Mouse (Mus musculus): ENCODE results near the gene Epb41. TPM values are rescaled to one million over a fixed set of nuclear protein-coding genes. Genes with fewer than 3 reads are reported as not detected.

Epb41 gene
- polyA plus RNA-seq, 1 experiment from 2014 or later: 123 TPM

DNA sequence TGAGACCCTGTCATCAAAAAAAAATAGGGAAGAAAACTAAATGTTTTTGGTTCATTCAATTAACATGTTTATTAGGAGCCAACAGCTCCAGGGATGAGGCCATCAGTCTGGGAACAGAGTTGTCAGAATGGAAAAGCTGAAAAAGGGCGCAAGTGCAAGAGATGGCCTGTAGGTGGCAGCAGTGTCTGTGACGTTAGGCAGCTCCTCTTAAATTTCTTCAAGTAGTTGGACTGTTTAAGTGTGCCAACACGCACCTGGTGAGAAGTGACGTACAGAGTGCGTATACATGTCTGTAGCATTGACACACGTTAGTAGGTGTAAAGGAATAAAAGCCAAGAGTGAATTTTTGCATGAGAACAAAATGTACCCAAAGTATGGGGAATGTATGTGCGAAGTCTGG lies 13.8 kb upstream of the Epb41 start:
- WGBS: 26% methylated on average over 7 of the region's 7 CpGs

DNA sequence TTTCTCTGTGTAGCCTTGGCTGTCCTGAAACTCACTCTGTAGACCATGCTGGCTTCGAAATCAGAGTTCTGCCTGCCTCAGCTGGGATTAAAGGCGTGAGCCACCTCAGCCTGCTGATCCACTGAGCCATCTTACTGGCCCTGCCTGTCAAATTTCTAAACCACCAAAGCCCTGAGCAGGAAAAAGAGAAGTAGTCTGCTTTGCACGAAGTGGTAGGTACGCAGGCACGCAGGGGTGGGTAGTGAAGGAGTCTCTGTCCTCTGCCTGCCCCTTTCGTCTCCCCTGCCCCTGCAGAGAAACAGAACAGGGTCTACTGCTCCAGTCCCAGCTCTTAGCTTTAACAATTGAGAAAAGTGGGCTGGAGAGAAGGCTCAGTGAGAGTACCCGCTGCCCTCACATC lies 10.0 kb upstream of the Epb41 start:
- DNase-seq (ENCODE audit: low spot score): no peak
- H3K27me3 ChIP-seq (ENCODE audit: low read depth, poor library complexity, severe bottlenecking): peaks cover 10% of the 10 kb centered on the region
- peaks cover 12% of the 10 kb centered on the region for H3K4me1 ChIP-seq
- H3K36me3 ChIP-seq: no peaks in the 10 kb centered on the region
- H3K4me3 ChIP-seq: no peak overlapping the region
- 88% methylated on average over 7 of the region's 7 CpGs for WGBS
- no peaks in the 10 kb centered on the region for H3K9me3 ChIP-seq (replicated peaks)
- H3K27ac ChIP-seq (replicated peaks): no peak overlapping the region

More for the DNA sequence above, 13.8 kb upstream of the Epb41 start:
- peaks cover 5% of the 10 kb centered on the region for H3K4me1 ChIP-seq
- H3K27ac ChIP-seq (replicated peaks): no peak overlapping the region
- H3K9me3 ChIP-seq (replicated peaks): no peaks in the 10 kb centered on the region
- no peaks in the 10 kb centered on the region for H3K36me3 ChIP-seq
- no peak overlapping the region for H3K4me3 ChIP-seq
- DNase-seq (ENCODE audit: low spot score): peak; percentile 59
- no peaks in the 10 kb centered on the region for H3K27me3 ChIP-seq (ENCODE audit: low read depth, poor library complexity, severe bottlenecking)

DNA sequence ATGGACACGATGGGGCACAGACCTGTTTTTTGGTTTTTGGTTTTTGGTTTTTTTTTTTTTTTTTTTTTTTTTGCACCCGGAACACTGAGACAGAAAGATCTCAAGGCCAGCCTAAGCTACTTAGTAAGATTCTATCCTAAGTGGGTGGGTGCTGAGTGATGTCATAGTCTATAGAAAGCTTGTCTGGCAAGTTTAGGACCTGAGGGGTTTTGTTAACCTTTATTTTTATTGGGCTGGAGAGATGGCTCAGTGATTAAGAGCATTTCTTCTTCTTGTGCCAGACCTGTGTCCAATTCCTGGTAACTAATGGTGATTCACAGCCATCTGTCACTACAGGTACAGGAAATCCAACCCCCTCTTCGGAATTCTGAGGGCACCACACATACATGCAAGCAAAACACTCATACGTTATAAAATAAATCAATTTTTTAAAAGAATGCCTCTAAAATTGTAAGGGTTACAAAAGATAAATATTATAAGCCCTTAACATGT lies 5.4 kb upstream of the Epb41 start:
- Histone ChIP-seq H3K4me1 (peaks cover 49% of the 10 kb centered on the region), H3K9me3 (replicated peaks) (no peaks in the 10 kb centered on the region), H3K27me3 (ENCODE audit: low read depth, poor library complexity, severe bottlenecking) (peaks cover 49% of the 10 kb centered on the region), H3K4me3 (no peak overlapping the region), H3K27ac (replicated peaks) (no peak overlapping the region), H3K36me3 (no peaks in the 10 kb centered on the region)
- WGBS: 69% methylated on average over 4 of the region's 4 CpGs
- DNase-seq (ENCODE audit: low spot score): no peak

DNA sequence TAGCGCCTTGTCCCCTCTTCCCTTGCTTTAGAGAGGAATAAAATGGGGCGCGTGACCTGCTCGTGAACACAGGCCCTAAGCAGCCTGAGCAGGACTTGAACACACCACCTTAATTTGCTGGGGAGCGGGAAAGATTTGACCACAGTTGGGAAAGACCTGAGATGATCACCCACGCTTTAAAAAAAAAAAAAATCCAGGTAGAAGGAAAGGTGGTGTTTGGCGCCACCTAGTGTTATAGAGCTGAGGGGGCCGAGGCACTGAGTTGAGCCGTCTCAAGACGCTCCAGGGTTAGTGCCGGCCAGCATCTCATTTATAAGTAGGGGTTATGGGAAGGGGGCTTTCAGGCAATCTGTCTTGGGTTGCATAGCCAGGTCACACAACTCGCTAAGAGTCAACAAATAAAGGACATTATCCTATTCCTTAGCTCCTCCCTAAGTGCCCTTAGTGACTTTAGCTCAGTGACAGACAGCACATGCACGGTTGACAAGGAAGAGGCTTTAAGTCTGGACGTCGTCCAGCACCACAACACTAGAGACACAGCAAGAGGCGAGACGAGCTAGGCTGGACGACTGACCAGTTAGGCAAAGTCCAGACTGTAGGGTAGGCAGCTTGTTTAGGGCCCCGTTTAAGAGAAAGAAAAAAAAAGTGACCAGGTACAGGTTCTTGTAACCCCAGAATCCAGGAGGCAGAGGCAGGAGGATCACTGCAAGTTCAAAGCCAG lies 4.6 kb upstream of the Epb41 start:
- Histone ChIP-seq H3K27ac (replicated peaks) (no peak overlapping the region), H3K4me1 (peaks cover 57% of the 10 kb centered on the region), H3K36me3 (no peaks in the 10 kb centered on the region), H3K27me3 (ENCODE audit: low read depth, poor library complexity, severe bottlenecking) (peaks cover 50% of the 10 kb centered on the region), H3K4me3 (no peak overlapping the region), H3K9me3 (replicated peaks) (no peaks in the 10 kb centered on the region)
- peak; percentile 75 for DNase-seq (ENCODE audit: low spot score)
- 18% methylated on average over 19 of the region's 19 CpGs for WGBS

DNA sequence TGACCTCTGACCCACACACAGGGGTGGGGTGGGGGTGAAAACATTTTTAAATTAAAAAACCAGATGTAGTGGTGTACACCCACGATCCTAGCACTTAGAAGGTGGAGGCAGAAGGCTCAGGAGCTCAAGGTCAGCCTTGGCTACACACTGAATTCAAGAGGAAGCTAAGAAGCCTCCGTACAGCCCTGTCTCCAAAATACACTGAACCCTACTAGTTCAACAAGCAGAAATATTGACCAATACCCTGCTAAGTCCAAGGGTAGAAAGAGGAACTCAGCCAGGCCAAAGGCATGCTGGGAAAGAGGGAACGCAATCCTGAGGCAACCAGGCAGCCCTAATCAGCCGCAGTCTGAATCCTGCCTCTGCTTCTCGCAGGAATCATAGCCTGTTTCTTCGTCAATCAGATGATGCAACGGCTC lies 3.2 kb upstream of the Epb41 start:
- Histone ChIP-seq H3K27me3 (ENCODE audit: low read depth, poor library complexity, severe bottlenecking) (peaks cover 64% of the 10 kb centered on the region), H3K4me1 (peaks cover 58% of the 10 kb centered on the region), H3K27ac (replicated peaks) (no peak overlapping the region), H3K9me3 (replicated peaks) (no peaks in the 10 kb centered on the region), H3K4me3 (no peak overlapping the region), H3K36me3 (no peaks in the 10 kb centered on the region)
- no peak for DNase-seq (ENCODE audit: low spot score)
- 63% methylated on average over 7 of the region's 7 CpGs for WGBS

DNA sequence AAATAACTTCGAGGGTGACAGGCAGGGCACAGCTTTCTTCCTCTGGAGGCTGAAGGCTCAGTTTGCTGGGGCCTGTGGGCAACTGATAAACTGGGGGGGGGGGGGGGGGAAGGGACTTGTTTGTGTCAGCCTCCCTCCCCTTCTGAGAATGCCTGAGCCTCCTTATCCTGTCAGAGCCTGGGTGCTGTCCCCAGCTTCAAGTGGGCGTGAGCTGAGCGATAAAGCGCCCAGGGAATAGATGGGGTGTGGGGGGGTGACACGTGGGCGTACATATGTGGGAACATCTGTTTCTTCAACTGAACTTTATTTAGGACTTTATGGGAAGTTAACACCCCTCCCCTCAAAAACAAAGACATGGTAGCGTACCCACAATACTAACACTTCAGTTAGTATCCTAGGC lies 2.3 kb upstream of the Epb41 start:
- H3K9me3 ChIP-seq (replicated peaks): no peaks in the 10 kb centered on the region
- no peak overlapping the region for H3K4me3 ChIP-seq
- H3K36me3 ChIP-seq: no peaks in the 10 kb centered on the region
- H3K27ac ChIP-seq (replicated peaks): no peak overlapping the region
- peaks cover 72% of the 10 kb centered on the region for H3K27me3 ChIP-seq (ENCODE audit: low read depth, poor library complexity, severe bottlenecking)
- 71% methylated on average over 7 of the region's 7 CpGs for WGBS
- DNase-seq (ENCODE audit: low spot score): no peak
- H3K4me1 ChIP-seq: peaks cover 63% of the 10 kb centered on the region

DNA sequence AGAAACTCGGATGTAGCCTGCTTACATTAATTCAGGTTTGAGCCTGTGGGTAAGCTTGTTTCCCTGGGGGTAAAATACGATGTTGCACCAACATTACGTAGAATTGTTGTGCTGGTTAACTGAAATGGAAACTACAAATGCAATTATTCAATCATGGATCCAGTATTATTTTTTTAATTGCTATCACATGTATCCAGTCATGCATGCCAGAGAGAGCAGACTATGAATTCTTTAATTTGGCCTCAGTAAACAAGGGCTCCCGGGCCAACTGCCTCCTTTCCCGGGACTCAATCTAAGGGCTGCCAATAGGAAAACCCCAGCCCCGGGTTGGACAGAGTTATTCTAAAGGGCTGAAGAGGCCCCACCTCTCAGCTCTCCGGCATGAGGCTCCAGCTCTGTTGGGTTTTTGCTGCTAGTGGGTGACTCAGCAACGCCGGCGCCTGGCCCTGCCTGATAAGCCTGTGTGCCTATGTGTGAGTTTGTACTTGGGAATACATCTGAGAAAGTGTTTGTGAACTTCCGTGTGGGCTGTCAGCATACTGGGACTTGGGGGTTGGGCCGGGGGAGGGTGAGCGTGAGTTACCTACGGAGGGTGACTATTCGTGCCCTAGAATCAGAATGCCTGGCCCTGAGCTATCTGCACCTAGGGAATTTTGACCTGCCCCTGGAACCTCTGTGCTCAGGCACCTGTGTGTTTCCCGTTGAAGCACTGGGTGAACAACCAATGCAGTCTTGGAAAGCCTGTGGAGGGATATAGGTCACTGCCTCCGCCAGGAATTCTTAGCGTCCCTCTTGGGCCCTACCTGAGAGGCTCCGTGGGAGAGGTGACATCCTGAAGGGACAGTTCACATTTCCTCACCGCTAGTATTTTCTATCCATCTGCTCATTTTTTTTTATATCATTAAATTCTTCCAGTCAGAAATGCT lies 1.6 kb upstream of the Epb41 start:
- Histone ChIP-seq H3K4me3 (peak overlapping the region; percentile 19; the same call in 1 of the 2 replicates), H3K9me3 (replicated peaks) (no peaks in the 10 kb centered on the region), H3K4me1 (peaks cover 63% of the 10 kb centered on the region), H3K36me3 (no peaks in the 10 kb centered on the region), H3K27me3 (ENCODE audit: low read depth, poor library complexity, severe bottlenecking) (peaks cover 79% of the 10 kb centered on the region), H3K27ac (replicated peaks) (no peak overlapping the region)
- DNase-seq (ENCODE audit: low spot score): peak; percentile 45
- WGBS: 25% methylated on average over 20 of the region's 20 CpGs

DNA sequence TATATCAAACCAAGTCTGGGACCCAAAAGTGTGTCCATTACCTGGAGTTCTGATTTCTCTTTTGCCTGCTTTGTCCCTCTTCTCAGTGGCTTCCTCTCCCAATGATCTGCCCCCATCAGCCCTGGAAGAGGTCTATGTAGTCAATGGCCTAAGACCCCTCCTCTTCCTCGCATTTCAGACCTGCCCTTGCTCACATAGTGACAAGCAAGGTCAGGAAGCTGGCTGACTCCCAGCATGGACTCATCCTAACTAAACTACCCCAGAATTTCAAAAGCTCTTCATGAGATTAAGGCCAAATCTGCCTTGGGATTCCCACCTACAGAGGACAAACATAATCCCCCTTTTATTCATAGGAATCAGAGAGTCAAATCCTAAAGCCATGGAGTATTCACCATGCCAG lies 675 bp upstream of the Epb41 start:
- Histone ChIP-seq H3K9me3 (replicated peaks) (no peaks in the 10 kb centered on the region), H3K4me1 (peaks cover 63% of the 10 kb centered on the region), H3K36me3 (no peaks in the 10 kb centered on the region), H3K27me3 (ENCODE audit: low read depth, poor library complexity, severe bottlenecking) (peaks cover 84% of the 10 kb centered on the region), H3K27ac (replicated peaks) (0 out of 2 replicates have a peak overlapping the region, but pooled peaks have one; percentile 52), H3K4me3 (peak overlapping the region; percentile 71)
- no peak for DNase-seq (ENCODE audit: low spot score)
- 23% methylated on average over 1 of the region's 1 CpGs for WGBS

DNA sequence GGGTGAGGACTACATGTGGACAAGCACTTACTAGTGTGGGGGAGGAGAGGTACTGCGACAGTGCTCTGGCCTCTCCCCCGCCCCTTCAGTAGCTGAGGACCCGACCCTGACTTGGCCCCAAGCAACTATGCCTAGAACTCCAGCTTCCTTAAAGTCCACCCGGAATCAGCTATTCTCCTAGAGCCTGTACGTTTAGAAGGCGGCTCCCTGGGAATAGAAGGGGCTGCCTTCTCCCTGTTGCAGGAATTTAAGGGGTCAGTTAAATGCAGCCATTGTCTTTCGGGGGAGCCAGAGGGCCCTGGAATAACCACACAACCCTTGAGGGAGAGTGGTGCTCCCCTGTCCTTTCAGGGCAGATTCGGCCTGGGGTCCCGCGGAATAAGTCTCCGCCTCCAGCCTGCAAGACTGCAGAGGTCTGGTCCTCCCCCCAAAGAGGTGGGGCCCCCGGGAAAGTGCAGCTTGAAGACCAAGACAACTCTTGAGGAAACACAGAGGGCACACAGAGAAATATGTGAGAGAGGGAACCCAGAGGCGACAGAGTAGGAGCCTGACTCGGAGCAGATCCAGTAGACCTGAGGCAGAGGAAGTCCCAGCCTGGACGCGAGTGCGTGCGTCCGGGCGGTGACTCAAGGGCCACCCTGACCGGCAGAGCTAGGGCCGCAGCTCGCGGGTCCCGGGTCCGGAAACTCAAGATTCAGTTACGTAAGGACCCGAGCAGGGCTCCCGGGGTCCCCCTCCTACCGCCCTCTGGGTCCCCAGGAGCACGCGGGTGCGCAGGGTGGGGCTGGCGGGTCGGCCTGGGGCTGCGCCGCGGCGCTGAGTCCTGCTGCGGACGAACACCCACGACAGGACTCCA lies 816 bp downstream of the Epb41 start, which contains the start of gene Gm10300:
TSS of gene Gm10300 (plus strand) at position 621 of the 856 bp plus-strand sequence.
- H3K27ac ChIP-seq (replicated peaks): peak within 1 kb of the TSS; percentile 83
- peak within 1 kb of the TSS; percentile 71 for H3K4me3 ChIP-seq
- peaks cover 81% of the 10 kb centered on the region for H3K27me3 ChIP-seq (ENCODE audit: low read depth, poor library complexity, severe bottlenecking)
- H3K4me1 ChIP-seq: peaks cover 64% of the 10 kb centered on the region
- peak; percentile 63 for DNase-seq (ENCODE audit: low spot score)
- no peaks in the 10 kb centered on the region for H3K36me3 ChIP-seq
- no peaks in the 10 kb centered on the region for H3K9me3 ChIP-seq (replicated peaks)
- under 1% methylated on average over 42 of the region's 42 CpGs for WGBS

DNA sequence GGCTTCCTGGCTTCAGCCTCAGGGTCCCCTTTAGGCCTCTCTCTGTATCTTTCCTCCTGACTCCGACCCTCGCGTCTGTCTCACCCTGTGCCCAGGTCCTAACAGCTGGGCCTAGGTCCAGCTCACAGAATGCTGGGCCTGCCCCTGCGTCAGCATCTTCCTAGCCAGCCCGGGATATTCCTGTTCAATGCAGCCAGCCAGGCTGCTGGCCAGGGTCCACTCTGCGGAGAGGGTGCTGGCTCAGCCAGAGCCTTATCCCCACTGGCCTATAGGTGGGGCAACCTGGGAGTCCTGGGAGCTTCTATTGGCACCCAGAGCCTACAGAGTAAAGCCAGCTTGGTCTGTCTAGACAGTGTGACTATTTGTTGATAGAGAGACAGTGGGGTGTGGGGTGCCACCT lies 2.2 kb downstream of the Epb41 start:
- Histone ChIP-seq H3K4me3 (peak overlapping the region; percentile 71; the same call in 1 of the 2 replicates), H3K27ac (replicated peaks) (0 out of 2 replicates have a peak overlapping the region, but pooled peaks have one; percentile 33), H3K4me1 (peaks cover 56% of the 10 kb centered on the region), H3K9me3 (replicated peaks) (no peaks in the 10 kb centered on the region), H3K27me3 (ENCODE audit: low read depth, poor library complexity, severe bottlenecking) (peaks cover 69% of the 10 kb centered on the region), H3K36me3 (no peaks in the 10 kb centered on the region)
- DNase-seq (ENCODE audit: low spot score): no peak
- 64% methylated on average over 6 of the region's 6 CpGs for WGBS

DNA sequence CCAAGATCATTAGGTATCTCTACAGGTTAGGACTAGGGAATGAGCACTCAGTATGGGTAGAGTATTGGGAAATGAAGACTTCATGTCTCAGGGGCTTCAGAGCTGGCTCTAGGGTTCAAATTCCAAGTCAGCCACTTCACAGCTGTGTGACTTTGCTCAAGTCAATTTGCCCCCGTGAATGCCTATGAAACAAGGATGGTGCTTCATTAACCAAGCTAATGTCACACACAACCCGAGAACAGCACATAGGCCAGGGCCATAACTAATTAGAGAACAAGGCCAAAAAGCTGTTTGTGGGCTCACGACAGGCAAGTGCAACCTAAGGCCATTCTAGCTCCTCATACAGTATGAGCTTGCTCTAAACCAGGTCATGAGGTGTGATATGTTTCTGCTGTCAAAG lies 3.0 kb downstream of the Epb41 start:
- Histone ChIP-seq H3K27me3 (ENCODE audit: low read depth, poor library complexity, severe bottlenecking) (peaks cover 61% of the 10 kb centered on the region), H3K36me3 (no peaks in the 10 kb centered on the region), H3K4me1 (peaks cover 49% of the 10 kb centered on the region), H3K27ac (replicated peaks) (no peak overlapping the region), H3K4me3 (no peak overlapping the region), H3K9me3 (replicated peaks) (no peaks in the 10 kb centered on the region)
- DNase-seq (ENCODE audit: low spot score): no peak
- 69% methylated on average over 3 of the region's 3 CpGs for WGBS

DNA sequence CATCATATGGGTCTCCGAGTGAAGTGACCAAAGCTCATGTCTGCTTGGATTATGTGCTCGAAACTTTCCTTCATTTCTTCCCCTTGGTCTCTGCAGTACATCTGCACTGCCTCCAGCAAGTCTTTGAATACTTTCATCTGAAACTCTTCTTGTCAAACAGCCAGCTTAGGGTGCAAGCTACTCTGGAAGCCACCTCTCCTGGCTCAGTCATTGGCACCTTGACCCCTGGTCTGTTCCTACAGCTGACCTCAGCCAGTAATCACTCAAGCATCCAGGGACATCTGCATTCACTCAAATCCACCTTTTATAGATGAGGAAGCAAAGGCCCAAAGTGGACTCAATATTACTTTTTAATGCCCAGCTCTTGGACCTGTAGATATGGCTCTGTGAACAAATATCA lies 3.4 kb downstream of the Epb41 start:
- Histone ChIP-seq H3K27ac (replicated peaks) (no peak overlapping the region), H3K36me3 (no peaks in the 10 kb centered on the region), H3K9me3 (replicated peaks) (no peaks in the 10 kb centered on the region), H3K27me3 (ENCODE audit: low read depth, poor library complexity, severe bottlenecking) (peaks cover 57% of the 10 kb centered on the region), H3K4me1 (peaks cover 45% of the 10 kb centered on the region), H3K4me3 (no peak overlapping the region)
- 87% methylated on average over 2 of the region's 2 CpGs for WGBS
- peak; percentile 8 for DNase-seq (ENCODE audit: low spot score)
